Mouse (Mus musculus) ES-E14 (cell line): Measurements from ENCODE around the gene Spdl1. TPM values are rescaled to one million over a fixed set of nuclear protein-coding genes. Genes with fewer than 3 reads are reported as not detected.

ENCODE experiments used
- DNase-seq: peaks from one replicate; pipeline ENCODE4 v3.0.0-alpha.2; 2013; ENCODE audit warnings: low read depth, low spot score
- H3K27ac ChIP-seq: 2 replicates; pipeline ENCODE4 v1.5.1; 2012; ENCODE audit warnings: low read depth, mild to moderate bottlenecking, low read length, moderate library complexity, mixed read lengths; ENCODE audit not compliant: poor library complexity, insufficient read depth, severe bottlenecking
- H3K36me3 ChIP-seq: 2 replicates; pipeline ENCODE4 v1.6.1; 2012; ENCODE audit warnings: mild to moderate bottlenecking, low read length, moderate library complexity, mixed read lengths; ENCODE audit not compliant: control insufficient read depth, poor library complexity, insufficient read depth, severe bottlenecking
- H3K4me1 ChIP-seq, 2 experiments: fragments of 150-350 bp in 1 of 2; sonication (generic) in 1 of 2; 2 replicates each; pipeline ENCODE4 v1.6.1; 2012; ENCODE audit warnings: low read length in 2 of 2, mild to moderate bottlenecking in 1 of 2, mixed read lengths in 1 of 2; ENCODE audit not compliant: control insufficient read depth in 2 of 2, insufficient read depth in 2 of 2, poor library complexity in 1 of 2
- H3K4me3 ChIP-seq, 2 experiments: fragments of 150-350 bp in 1 of 2; sonication (generic) in 1 of 2; 2 replicates each; pipeline ENCODE4 v1.5.1; 2012; ENCODE audit warnings: low read length in 2 of 2, low read depth in 1 of 2, mild to moderate bottlenecking in 1 of 2, mixed read lengths in 1 of 2; ENCODE audit not compliant: insufficient read depth in 1 of 2, poor library complexity in 1 of 2, severe bottlenecking in 1 of 2
- H3K9ac ChIP-seq: 2 replicates; pipeline ENCODE4 v1.6.1; 2012; ENCODE audit warnings: low read depth, mild to moderate bottlenecking, low read length, mixed read lengths; ENCODE audit not compliant: poor library complexity, insufficient read depth, severe bottlenecking
- H3K9me3 ChIP-seq: fragments of 150-350 bp; sonication (generic); 2 replicates; pipeline ENCODE4 v1.6.1; 2012; ENCODE audit warnings: low read depth, mild to moderate bottlenecking, low read length; ENCODE audit not compliant: control insufficient read depth, insufficient read depth
- CHD2 ChIP-seq: IDR thresholded peaks from 2 replicates; pipeline ENCODE4 v1.6.1; 2014; ENCODE audit warnings: mild to moderate bottlenecking, low read depth, low read length, inconsistent platforms
- HCFC1 ChIP-seq: IDR thresholded peaks from 2 replicates; pipeline ENCODE4 v1.6.1; 2012; ENCODE audit warnings: low read length, inconsistent platforms, borderline replicate concordance; ENCODE audit not compliant: insufficient read depth
- MAFK ChIP-seq: IDR thresholded peaks from 2 replicates; pipeline ENCODE4 v1.6.1; 2014; ENCODE audit warnings: mild to moderate bottlenecking, low read depth, low read length, inconsistent platforms; ENCODE audit not compliant: insufficient read depth
- ZC3H11A ChIP-seq: IDR thresholded peaks from 2 replicates; pipeline ENCODE4 v1.6.1; 2012; ENCODE audit warnings: low read depth, mild to moderate bottlenecking, inconsistent platforms, low read length, borderline replicate concordance
- ZNF384 ChIP-seq: IDR thresholded peaks from 2 replicates; pipeline ENCODE4 v1.6.1; 2012; ENCODE audit warnings: low read depth, low read length, inconsistent platforms
- in situ Hi-C, 2 experiments: fragments of 600-800 bp; cut with MboI; formaldehyde crosslinking; loops; one replicate each; pipeline ENCODE4 v1.15.1; 2025; ENCODE audit warnings: low sequenced_read_pairs in 2 of 2, inconsistent platforms in 1 of 2; ENCODE audit not compliant: unreplicated experiment in 2 of 2
- total RNA-seq: library from RNA; depleted of rRNA; stranded (reverse); fragments of 300-350 nt; gene quantifications from 2 replicates; pipeline ENCODE4 v1.2.3, GENCODE M21; 2012; rRNA removed

Gene Spdl1
- total RNA-seq, 1 experiment, result 40.1 TPM

DNA sequence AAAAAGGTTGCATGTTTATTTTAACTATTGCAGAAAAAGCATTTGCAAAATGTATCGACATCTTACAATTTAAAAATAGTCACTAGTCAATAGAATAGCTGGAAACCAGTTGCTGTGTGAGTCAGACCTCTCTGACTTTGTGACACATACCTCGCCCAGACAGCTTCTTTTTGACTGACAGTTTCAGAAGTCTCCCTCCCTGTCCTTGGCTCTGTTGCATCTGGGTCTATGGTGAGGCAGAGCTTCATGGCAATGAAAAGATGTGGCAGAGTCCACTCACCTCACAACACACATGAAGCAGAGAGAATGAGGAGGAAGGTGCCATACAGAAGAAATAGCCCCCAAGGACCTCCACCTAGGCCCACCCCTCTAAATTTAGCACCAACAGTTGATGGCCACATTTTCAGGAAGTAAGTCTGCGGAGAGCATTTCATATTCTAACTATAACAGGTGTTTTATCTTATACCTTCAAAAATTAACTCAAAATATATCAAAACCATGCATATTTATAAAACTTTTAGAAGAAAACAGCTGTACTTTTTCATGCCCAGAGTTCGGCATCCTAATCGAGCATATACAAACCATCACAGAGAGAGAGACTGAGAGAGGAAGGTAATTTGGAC is 69.6 kb downstream of the Spdl1 start:
- H3K27ac ChIP-seq, result no peak overlapping the region
- H3K36me3 ChIP-seq, result no peaks in the 10 kb centered on the region
- H3K9me3 ChIP-seq, result no peaks in the 10 kb centered on the region
- TF ChIP-seq ZNF384 (no peak), MAFK (no peak), CHD2 (no peak), ZC3H11A (no peak), HCFC1 (no peak)
- DNase-seq, result no peak
- in situ Hi-C loops, result no loop called here
- 0 out of 4 replicates have a peak, but pooled peaks cover 0 to 2% of the 10 kb centered on the region in 2 experiments for H3K4me1 ChIP-seq
- no peak overlapping the region for H3K4me3 ChIP-seq
- no peak overlapping the region for H3K9ac ChIP-seq

DNA sequence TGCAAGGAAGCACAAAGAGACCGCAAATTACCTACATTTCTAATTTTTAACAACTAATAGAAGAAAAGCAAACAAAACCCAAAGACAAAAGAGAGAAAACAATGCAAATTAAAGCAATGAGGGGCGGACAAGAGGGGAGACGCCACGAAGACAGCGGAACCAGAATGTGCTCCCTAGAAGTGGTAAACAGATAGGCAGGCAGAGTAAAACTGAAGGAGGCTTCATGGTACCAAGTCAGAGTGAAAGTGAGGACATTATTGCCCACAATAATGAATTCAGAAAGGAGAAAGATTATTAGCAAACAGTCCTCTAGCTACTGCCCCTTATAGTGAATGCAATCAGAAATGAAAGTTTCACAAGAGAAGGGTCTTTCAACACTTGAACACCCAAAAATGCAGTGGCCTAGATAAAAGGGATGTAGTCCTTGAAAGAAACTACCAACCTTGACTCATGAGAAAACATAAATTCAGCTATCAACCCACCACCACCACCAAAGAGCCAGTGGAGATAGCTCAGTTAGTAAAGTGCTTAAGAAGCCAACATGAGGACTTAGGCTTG is 70.8 kb downstream of the Spdl1 start:
- Histone ChIP-seq H3K9me3 (no peaks in the 10 kb centered on the region), H3K36me3 (no peaks in the 10 kb centered on the region), H3K9ac (no peak overlapping the region), H3K4me1 (0 out of 4 replicates have a peak, but pooled peaks cover 0 to 2% of the 10 kb centered on the region in 2 experiments), H3K27ac (no peak overlapping the region), H3K4me3 (no peak overlapping the region)
- TF ChIP-seq CHD2 (no peak), MAFK (no peak), ZC3H11A (no peak), ZNF384 (no peak), HCFC1 (no peak)
- DNase-seq, result no peak
- in situ Hi-C loops, result no loop called here

DNA sequence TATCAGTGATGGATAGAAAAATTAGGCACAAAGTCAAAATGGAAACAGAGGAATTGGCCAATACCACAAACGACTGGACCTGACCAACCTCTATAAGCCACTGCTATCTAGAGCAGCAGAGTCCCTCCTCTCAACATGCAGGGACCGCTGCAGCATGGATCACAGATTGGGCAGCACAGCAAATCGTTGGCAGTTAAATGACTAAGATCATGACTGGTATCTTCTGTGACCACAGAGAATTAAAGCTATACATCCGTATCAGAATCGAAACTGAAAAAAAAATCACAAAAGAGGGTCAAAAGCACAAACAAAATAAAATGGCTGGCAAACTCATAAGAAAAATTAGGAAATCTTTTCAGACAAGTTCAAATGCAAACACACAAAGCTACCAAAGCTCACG is 71.3 kb downstream of the Spdl1 start:
- Histone ChIP-seq H3K36me3 (no peaks in the 10 kb centered on the region), H3K4me1 (0 out of 4 replicates have a peak, but pooled peaks cover 0 to 2% of the 10 kb centered on the region in 2 experiments), H3K27ac (no peak overlapping the region), H3K4me3 (no peak overlapping the region), H3K9me3 (no peaks in the 10 kb centered on the region), H3K9ac (no peak overlapping the region)
- TF ChIP-seq ZNF384 (no peak), ZC3H11A (no peak), HCFC1 (no peak), MAFK (no peak), CHD2 (no peak)
- in situ Hi-C loops, result no loop called here
- DNase-seq, result no peak

DNA sequence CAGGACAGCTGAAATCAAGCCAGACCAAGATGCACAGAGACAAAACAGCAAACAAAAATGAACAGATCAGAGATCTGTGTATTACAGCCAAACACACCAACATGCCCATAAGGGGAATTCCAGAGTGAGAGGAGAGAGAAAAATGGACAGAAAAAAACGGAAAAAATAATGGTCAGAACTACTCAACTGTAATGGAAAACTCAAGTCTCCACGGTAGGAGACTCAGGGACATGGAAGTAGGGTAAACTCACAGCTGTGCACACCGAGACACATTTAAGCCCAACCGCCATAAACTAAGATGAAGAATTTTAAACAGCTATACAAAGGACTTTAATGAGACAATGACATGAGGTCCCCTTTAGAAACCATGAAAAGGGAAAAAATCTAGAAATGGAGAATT is 73.9 kb downstream of the Spdl1 start:
- Histone ChIP-seq H3K36me3 (no peaks in the 10 kb centered on the region), H3K4me3 (no peak overlapping the region), H3K9me3 (no peaks in the 10 kb centered on the region), H3K9ac (no peak overlapping the region), H3K4me1 (no peaks in the 10 kb centered on the region), H3K27ac (no peak overlapping the region)
- DNase-seq, result no peak
- TF ChIP-seq MAFK (no peak), ZC3H11A (no peak), HCFC1 (no peak), CHD2 (no peak), ZNF384 (no peak)
- in situ Hi-C loops, result no loop called here

Other genes with a start within 250 kb of the Spdl1 start
- 1.7 and 2.0 TPM in 2 replicates for gene Dock2, start 49.7 kb downstream of the Spdl1 start, total RNA-seq